Mouse (Mus musculus) midbrain, embryonic 16.5 days (tissue): Measurements from ENCODE around the gene Pold2. TPM values are rescaled to one million over a fixed set of nuclear protein-coding genes. Genes with fewer than 3 reads are reported as not detected.

Source experiments
- ATAC-seq: fragments of 200-750 bp; cut with Nextera tagmentation; 2 replicates; pipeline ENCODE4 v1.8.0; 2017; ENCODE audit warnings: moderate TSS enrichment
- H3K27ac ChIP-seq: fragments of 300-500 bp; sonication (generic); 2 replicates; pipeline ENCODE4 v1.5.1; 2014; ENCODE audit warnings: mild to moderate bottlenecking, low read length, mixed read lengths
- H3K27me3 ChIP-seq: fragments of 300-500 bp; sonication (generic); 2 replicates; pipeline ENCODE4 v1.6.1; 2014; ENCODE audit warnings: low read depth, low read length, mixed read lengths; ENCODE audit not compliant: control insufficient read depth, insufficient read depth
- H3K36me3 ChIP-seq: fragments of 300-500 bp; sonication (generic); 2 replicates; pipeline ENCODE4 v1.6.1; 2014; ENCODE audit warnings: mild to moderate bottlenecking, low read length, moderate library complexity, mixed read lengths; ENCODE audit not compliant: control insufficient read depth, insufficient read depth
- H3K4me1 ChIP-seq: fragments of 300-500 bp; sonication (generic); 2 replicates; pipeline ENCODE4 v1.6.1; 2014; ENCODE audit warnings: mild to moderate bottlenecking, low read length, mixed read lengths; ENCODE audit not compliant: control insufficient read depth, insufficient read depth
- H3K4me2 ChIP-seq: fragments of 300-500 bp; sonication (generic); 2 replicates; pipeline ENCODE4 v1.6.1; 2014; ENCODE audit warnings: mild to moderate bottlenecking, low read length, mixed read lengths
- H3K4me3 ChIP-seq: fragments of 300-500 bp; sonication (generic); 2 replicates; pipeline ENCODE4 v1.5.1; 2014; ENCODE audit warnings: low read depth, mild to moderate bottlenecking, low read length, moderate library complexity, mixed read lengths
- H3K9ac ChIP-seq: fragments of 300-500 bp; sonication (generic); 2 replicates; pipeline ENCODE4 v1.6.1; 2014; ENCODE audit warnings: low read depth, low read length, mixed read lengths
- H3K9me3 ChIP-seq: fragments of 300-500 bp; sonication (generic); replicated peaks from 2 replicates; pipeline ENCODE4 v1.6.1; 2014; ENCODE audit warnings: mild to moderate bottlenecking, low read length, mixed read lengths; ENCODE audit not compliant: control insufficient read depth, poor library complexity, severe bottlenecking
- WGBS: fragments of 180-500 bp; shearing (Covaris S2); extraction: QIAGEN DNeasy Blood & Tissue Kit; methylation state at CpG from one replicate; pipeline ENCODE4 v1.1.7; 2014; 5-methylcytosine and 5-hydroxymethylcytosine counted together
- polyA plus RNA-seq: library from polyadenylated mRNA; unstranded; fragments of >200 nt; fragmentation: Nextera tagmentation; extraction: Ambion mirVana; gene quantifications from 2 replicates; pipeline ENCODE4 v1.2.1, GENCODE M21; 2015

Pold2 gene
- polyA plus RNA-seq: 54.0 and 57.4 TPM in 2 replicates

DNA sequence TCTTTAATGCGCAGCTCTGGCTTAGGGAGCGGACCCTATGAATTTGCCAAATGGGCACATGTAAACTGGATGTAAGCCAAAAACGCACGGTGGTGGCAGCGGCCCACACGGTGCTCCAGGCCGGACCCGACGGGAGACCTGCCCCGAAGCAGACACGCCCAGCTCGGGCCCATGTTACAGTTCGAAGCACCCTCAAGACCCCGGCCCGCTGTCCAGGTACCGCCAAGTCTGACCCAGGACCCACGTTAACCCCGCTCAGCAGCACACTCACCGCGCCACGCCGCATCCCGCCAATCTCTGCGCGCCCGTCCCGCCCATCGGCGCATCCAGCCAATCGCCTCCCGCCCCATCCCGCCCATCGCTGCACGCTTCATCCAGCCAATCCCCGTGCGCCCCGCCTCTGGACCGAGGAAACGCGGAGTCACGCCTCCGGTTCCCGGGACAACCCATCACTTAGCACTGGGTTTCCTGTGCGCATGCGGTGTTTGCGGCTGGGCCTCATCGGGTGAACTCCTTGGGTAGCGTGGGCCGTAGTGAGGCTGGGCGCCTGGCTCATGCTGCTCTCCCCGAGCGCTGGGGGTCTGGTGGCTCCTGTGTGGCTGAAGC, at the start of gene Pold2:
Gene Pold2, minus strand, starts transcription at position 372 of the 606 bp plus-strand sequence.
- H3K27me3 ChIP-seq: no peaks in the 10 kb centered on the region
- H3K4me1 ChIP-seq: peaks cover 16% of the 10 kb centered on the region
- peaks cover 13% of the 10 kb centered on the region; the same call in 1 of the 2 replicates for H3K36me3 ChIP-seq
- H3K27ac ChIP-seq: peak within 1 kb of the TSS; percentile 86
- peak within 1 kb of the TSS; percentile 73 for H3K9ac ChIP-seq
- H3K4me2 ChIP-seq: peak within 1 kb of the TSS; percentile 74
- ATAC-seq: peak; percentile 99
- WGBS: under 1% methylated on average over 52 of the region's 52 CpGs
- H3K4me3 ChIP-seq: peak within 1 kb of the TSS; percentile 74
- H3K9me3 ChIP-seq: no peaks in the 10 kb centered on the region

GRCm38 (mm10) chr11:5926696-5927220, 48.7 kb upstream of the Pold2 start:
- Histone ChIP-seq H3K4me1 (no peaks in the 10 kb centered on the region), H3K4me3 (no peak overlapping the region), H3K9me3 (no peaks in the 10 kb centered on the region), H3K36me3 (no peaks in the 10 kb centered on the region), H3K9ac (no peak overlapping the region), H3K27ac (no peak overlapping the region), H3K4me2 (no peak overlapping the region), H3K27me3 (no peaks in the 10 kb centered on the region)
- 83% methylated on average over 3 of the region's 3 CpGs for WGBS
- ATAC-seq: no peak

- ATAC-seq: no peak
- Histone ChIP-seq H3K27me3 (no peaks in the 10 kb centered on the region), H3K4me2 (no peak overlapping the region), H3K9me3 (no peaks in the 10 kb centered on the region), H3K36me3 (no peaks in the 10 kb centered on the region), H3K9ac (no peak overlapping the region), H3K4me1 (no peaks in the 10 kb centered on the region), H3K4me3 (no peak overlapping the region), H3K27ac (no peak overlapping the region)
- WGBS: 56% methylated on average over 8 of the region's 8 CpGs
Measured at GRCm38 (mm10) chr11:5924699-5925098, 46.6 kb upstream of the Pold2 start.

GRCm38 (mm10) chr11:5920323-5920960, 42.4 kb upstream of the Pold2 start:
- ATAC-seq: no peak
- Histone ChIP-seq H3K9ac (no peak overlapping the region), H3K27me3 (no peaks in the 10 kb centered on the region), H3K36me3 (no peaks in the 10 kb centered on the region), H3K4me1 (no peaks in the 10 kb centered on the region), H3K4me2 (no peak overlapping the region), H3K27ac (no peak overlapping the region), H3K9me3 (no peaks in the 10 kb centered on the region), H3K4me3 (no peak overlapping the region)
- 53% methylated on average over 8 of the region's 17 CpGs for WGBS

DNA sequence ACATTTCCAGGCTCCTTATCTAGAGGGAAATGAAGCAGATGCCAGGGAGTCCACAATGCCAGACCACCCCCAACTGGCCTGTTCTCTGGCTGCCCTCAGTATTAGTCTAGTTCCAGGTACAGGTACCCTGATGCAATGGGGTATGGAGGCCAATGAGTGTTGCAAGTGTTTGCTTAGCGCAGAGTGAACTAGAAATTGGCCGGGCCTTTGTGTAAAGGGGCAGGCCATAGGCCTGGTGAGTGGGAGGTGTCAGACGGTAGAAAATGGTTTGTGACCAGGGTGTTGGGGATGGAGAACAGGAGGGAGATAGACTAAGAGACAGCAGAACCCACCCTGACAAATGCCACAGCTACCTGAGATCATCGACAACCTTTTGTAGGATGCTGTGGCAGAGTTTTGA, 41.5 kb upstream of the Pold2 start:
- Histone ChIP-seq H3K27me3 (no peaks in the 10 kb centered on the region), H3K4me3 (no peak overlapping the region), H3K9me3 (no peaks in the 10 kb centered on the region), H3K4me1 (no peaks in the 10 kb centered on the region), H3K9ac (no peak overlapping the region), H3K4me2 (no peak overlapping the region), H3K27ac (no peak overlapping the region), H3K36me3 (no peaks in the 10 kb centered on the region)
- 99% methylated on average over 4 of the region's 4 CpGs for WGBS
- ATAC-seq: no peak

- no peaks in the 10 kb centered on the region for H3K36me3 ChIP-seq
- H3K4me2 ChIP-seq: no peak overlapping the region
- H3K27ac ChIP-seq: no peak overlapping the region
- no peak overlapping the region for H3K9ac ChIP-seq
- H3K27me3 ChIP-seq: no peaks in the 10 kb centered on the region
- H3K9me3 ChIP-seq: no peaks in the 10 kb centered on the region
- WGBS: 85% methylated on average over 2 of the region's 2 CpGs
- no peak for ATAC-seq
- H3K4me3 ChIP-seq: no peak overlapping the region
- no peaks in the 10 kb centered on the region for H3K4me1 ChIP-seq
Measured at GRCm38 (mm10) chr11:5918111-5918510, 40.0 kb upstream of the Pold2 start.

- H3K27ac ChIP-seq: no peak overlapping the region
- WGBS: 75% methylated on average over 8 of the region's 8 CpGs
- no peaks in the 10 kb centered on the region for H3K36me3 ChIP-seq
- H3K9me3 ChIP-seq: no peaks in the 10 kb centered on the region
- H3K4me1 ChIP-seq: no peaks in the 10 kb centered on the region
- H3K27me3 ChIP-seq: no peaks in the 10 kb centered on the region
- no peak overlapping the region for H3K4me2 ChIP-seq
- no peak overlapping the region for H3K9ac ChIP-seq
- no peak for ATAC-seq
- H3K4me3 ChIP-seq: no peak overlapping the region
Measured at GRCm38 (mm10) chr11:5916178-5916548, 38.1 kb upstream of the Pold2 start.

- H3K27me3 ChIP-seq: no peaks in the 10 kb centered on the region
- H3K4me1 ChIP-seq: no peaks in the 10 kb centered on the region
- 87% methylated on average over 5 of the region's 5 CpGs for WGBS
- no peak overlapping the region for H3K4me2 ChIP-seq
- H3K36me3 ChIP-seq: no peaks in the 10 kb centered on the region
- H3K9me3 ChIP-seq: no peaks in the 10 kb centered on the region
- no peak overlapping the region for H3K27ac ChIP-seq
- ATAC-seq: no peak
- no peak overlapping the region for H3K4me3 ChIP-seq
- H3K9ac ChIP-seq: no peak overlapping the region
Measured at GRCm38 (mm10) chr11:5915429-5916177, 37.5 kb upstream of the Pold2 start.

DNA sequence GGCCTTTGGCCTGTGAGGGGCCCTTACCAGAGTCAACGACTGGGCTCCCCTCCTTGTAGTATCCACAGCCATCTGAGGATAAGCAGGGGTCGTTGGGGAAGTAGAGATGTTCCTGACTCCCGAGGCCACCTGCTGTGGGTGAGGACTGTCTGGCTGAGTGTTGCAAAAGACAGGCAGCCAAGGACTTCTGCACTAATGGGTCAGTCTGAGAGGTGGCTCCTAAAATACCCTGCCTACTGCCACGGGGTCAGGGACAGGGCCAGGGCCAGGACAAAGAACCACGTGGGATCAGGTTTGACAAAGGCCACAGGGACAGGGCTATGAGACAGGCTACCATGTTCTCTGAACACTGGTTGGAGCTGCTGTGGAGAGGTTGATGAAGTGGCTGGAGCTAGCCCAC, 36.8 kb upstream of the Pold2 start:
- no peaks in the 10 kb centered on the region for H3K27me3 ChIP-seq
- ATAC-seq: no peak
- H3K4me3 ChIP-seq: no peak overlapping the region
- H3K4me1 ChIP-seq: no peaks in the 10 kb centered on the region
- no peak overlapping the region for H3K4me2 ChIP-seq
- WGBS: 56% methylated on average over 5 of the region's 5 CpGs
- no peak overlapping the region for H3K9ac ChIP-seq
- H3K36me3 ChIP-seq: no peaks in the 10 kb centered on the region
- no peak overlapping the region for H3K27ac ChIP-seq
- no peaks in the 10 kb centered on the region for H3K9me3 ChIP-seq
